Mouse (Mus musculus) G1E-ER4 (cell line): Measurements from ENCODE around the gene Kansl2. TPM values are rescaled to one million over a fixed set of nuclear protein-coding genes. Genes with fewer than 3 reads are reported as not detected.

ENCODE experiments used
- GATA1 ChIP-seq: IDR thresholded peaks from one replicate; pipeline ENCODE4 v1.8.0; 2012; ENCODE audit warnings: low read length, inconsistent platforms
- polyA plus RNA-seq: library from polyadenylated mRNA; stranded (reverse); fragments of >175 nt; gene quantifications from 2 replicates; pipeline ENCODE4 v1.2.3, GENCODE M21; 2012

The Kansl2 gene
- polyA plus RNA-seq, 1 experiment = 46.5 TPM

DNA sequence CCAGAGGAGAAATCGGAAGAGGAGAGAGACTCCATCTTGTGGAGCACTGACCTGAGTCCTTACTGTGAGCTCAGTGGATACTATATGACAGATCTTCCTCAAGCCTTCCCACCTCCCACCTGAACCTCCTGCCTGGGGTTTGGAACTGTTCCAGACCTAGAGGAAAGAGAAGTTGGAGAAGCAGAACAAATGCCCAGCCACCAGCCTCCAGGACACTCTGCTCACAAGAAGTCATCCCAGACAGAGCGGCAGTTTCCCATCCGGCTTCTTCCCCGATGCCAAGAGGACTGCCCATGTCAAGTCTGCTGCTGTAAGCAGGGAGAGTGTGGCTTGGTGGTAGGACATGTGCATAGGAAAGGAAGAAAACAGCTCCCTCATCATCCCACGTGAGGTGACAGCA lies 57.8 kb downstream of the Kansl2 start:
- TF ChIP-seq GATA1 = no peak

DNA sequence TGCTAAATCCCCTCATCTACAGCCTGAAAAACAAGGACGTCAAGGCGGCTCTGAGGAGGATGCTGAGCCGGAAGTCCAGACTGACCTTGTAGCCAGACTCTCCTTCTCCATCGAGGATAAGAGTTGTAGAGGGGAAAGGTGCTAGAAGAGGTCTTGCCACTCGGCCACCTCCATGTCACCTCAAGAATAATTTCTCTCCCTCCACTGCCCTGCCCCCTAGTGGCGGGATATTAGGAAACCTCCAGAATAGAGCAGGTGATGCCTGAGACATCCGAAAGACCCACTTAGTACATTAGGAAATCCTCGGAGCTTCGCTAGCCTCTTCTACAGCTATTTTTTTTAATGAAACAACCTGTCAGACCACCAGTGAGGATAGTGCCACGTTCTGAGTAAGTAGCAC lies 58.7 kb downstream of the Kansl2 start:
- no peak for TF ChIP-seq GATA1

GRCm38 (mm10) chr15:98474958-98475357 lies 59.1 kb downstream of the Kansl2 start:
- no peak for TF ChIP-seq GATA1

- TF ChIP-seq GATA1 = no peak
These were observed 62.5 kb downstream of the Kansl2 start for GRCm38 (mm10) chr15:98471539-98471938.

GRCm38 (mm10) chr15:98469596-98469995 lies 64.5 kb downstream of the Kansl2 start, which contains the start of gene OR5BS1P:
TSS of gene OR5BS1P (plus strand) at chr15:98469896.
- TF ChIP-seq GATA1 = no peak

Other genes with a start within 250 kb of the Kansl2 start
- not detected in 2 replicates for gene Zfp641, start 238.1 kb downstream of the Kansl2 start, polyA plus RNA-seq
- not detected in 2 replicates for gene Olfr285, start 216.9 kb downstream of the Kansl2 start, polyA plus RNA-seq
- gene Olfr284, start 193.3 kb downstream of the Kansl2 start, polyA plus RNA-seq = not detected in 2 replicates
- gene Olfr283, start 153.3 kb downstream of the Kansl2 start, polyA plus RNA-seq = not detected in 2 replicates
- not detected in 2 replicates for gene Olfr282, start 103.0 kb downstream of the Kansl2 start, polyA plus RNA-seq
- gene Olfr281, start 81.7 kb downstream of the Kansl2 start, polyA plus RNA-seq = not detected in 2 replicates
- gene OR5BS1P, start 64.4 kb downstream of the Kansl2 start, polyA plus RNA-seq = not detected in 2 replicates
- not detected in 2 replicates for gene Lalba, start 51.5 kb downstream of the Kansl2 start, polyA plus RNA-seq
- not detected in 2 replicates for gene Olfr279, start 41.9 kb downstream of the Kansl2 start, polyA plus RNA-seq
- gene Ccnt1, start 36.7 kb upstream of the Kansl2 start, polyA plus RNA-seq = 2.6 and 3.5 TPM in 2 replicates
- not detected in 2 replicates for gene 4930415O20Rik, start 36.7 kb upstream of the Kansl2 start, polyA plus RNA-seq
- 16.9 and 17.3 TPM in 2 replicates for gene Adcy6, start 75.8 kb upstream of the Kansl2 start, polyA plus RNA-seq
- 0.39 and 0.45 TPM in 2 replicates for gene Cacnb3, start 96.6 kb upstream of the Kansl2 start, polyA plus RNA-seq
- 120 and 126 TPM in 2 replicates for gene Ddx23, start 128.6 kb upstream of the Kansl2 start, polyA plus RNA-seq
- gene Rnd1, start 143.2 kb upstream of the Kansl2 start, polyA plus RNA-seq = 0.08 and 0.09 TPM in 2 replicates
- gene Ccdc65, start 173.9 kb upstream of the Kansl2 start, polyA plus RNA-seq = not detected in 2 replicates
- 9.6 and 10.2 TPM in 2 replicates for gene Fkbp11, start 193.9 kb upstream of the Kansl2 start, polyA plus RNA-seq
- 37.5 and 43.4 TPM in 2 replicates for gene Arf3, start 228.9 kb upstream of the Kansl2 start, polyA plus RNA-seq
- not detected in 2 replicates for gene Wnt10b, start 243.9 kb upstream of the Kansl2 start, polyA plus RNA-seq